Mouse (Mus musculus) spleen, adult 2 months (tissue): ENCODE results near the gene Ssc4d.

ENCODE experiments used
- CTCF ChIP-seq: fragments of 200-500 bp; IDR thresholded peaks from 2 replicates; pipeline ENCODE4 v1.5.1; 2011; ENCODE audit warnings: mild to moderate bottlenecking, inconsistent platforms; ENCODE audit not compliant: insufficient read depth, insufficient read length, insufficient replicate concordance; ENCODE audit errors: extremely low read depth
- POLR2A ChIP-seq: fragments of 200-500 bp; IDR thresholded peaks from 2 replicates; pipeline ENCODE4 v1.6.1; 2011; ENCODE audit warnings: low read depth, low read length, inconsistent platforms

- TF ChIP-seq CTCF (no peak), POLR2A (no peak)
These were observed 62.6 kb downstream of the Ssc4d start for GRCm38 (mm10) chr5:135911633-135912220.
